Mouse (Mus musculus) ES-Bruce4 (cell line): ENCODE data around the gene Lce1e. TPM values are rescaled to one million over a fixed set of nuclear protein-coding genes. Genes with fewer than 3 reads are reported as not detected.

Experiments
- H3K27ac ChIP-seq: 2 replicates; pipeline ENCODE4 v1.5.1; 2012; ENCODE audit warnings: low read length, inconsistent platforms; ENCODE audit not compliant: insufficient read depth
- H3K27me3 ChIP-seq: 2 replicates; pipeline ENCODE4 v1.6.1; 2012; ENCODE audit warnings: mild to moderate bottlenecking, low read length, inconsistent platforms; ENCODE audit not compliant: control insufficient read depth, poor library complexity, insufficient read depth, severe bottlenecking
- H3K36me3 ChIP-seq: 2 replicates; pipeline ENCODE4 v1.6.1; 2012; ENCODE audit warnings: inconsistent platforms, mild to moderate bottlenecking, low read length, moderate library complexity; ENCODE audit not compliant: control insufficient read depth, poor library complexity, insufficient read depth, severe bottlenecking
- H3K4me1 ChIP-seq: one replicate; pipeline ENCODE4 v1.8.1; 2011; ENCODE audit warnings: low read length; ENCODE audit not compliant: control insufficient read depth, insufficient read depth
- H3K4me3 ChIP-seq: 2 replicates; pipeline ENCODE4 v1.5.1; 2011; ENCODE audit warnings: low read depth, mild to moderate bottlenecking, low read length
- H3K9ac ChIP-seq: 2 replicates; pipeline ENCODE4 v1.6.1; 2012; ENCODE audit warnings: low read depth, mild to moderate bottlenecking, inconsistent platforms; ENCODE audit not compliant: poor library complexity, severe bottlenecking
- H3K9me3 ChIP-seq: replicated peaks from 2 replicates; pipeline ENCODE4 v1.6.1; 2012; ENCODE audit warnings: mild to moderate bottlenecking, low read length, inconsistent platforms; ENCODE audit not compliant: control insufficient read depth, poor library complexity, insufficient read depth, severe bottlenecking
- CTCF ChIP-seq: IDR thresholded peaks from one replicate; pipeline ENCODE4 v1.8.1; 2011; ENCODE audit warnings: low read depth, low read length
- EP300 ChIP-seq: IDR thresholded peaks from 2 replicates; pipeline ENCODE4 v1.6.1; 2011; ENCODE audit warnings: low read depth, low read length; ENCODE audit not compliant: insufficient read depth
- POLR2A ChIP-seq: IDR thresholded peaks from one replicate; pipeline ENCODE4 v1.8.1; 2011; ENCODE audit warnings: low read length; ENCODE audit not compliant: insufficient read depth
- polyA plus RNA-seq: library from polyadenylated mRNA; stranded (reverse); fragments of >200 nt; gene quantifications from 2 replicates; pipeline ENCODE4 v1.2.4, GENCODE M21; 2011; ENCODE audit warnings: low read depth; ENCODE audit not compliant: missing spikeins, insufficient read depth, insufficient read length

Lce1e gene
- not detected in 2 replicates for polyA plus RNA-seq

- Histone ChIP-seq H3K9ac (no peak within 1 kb of the TSS), H3K27ac (no peak within 1 kb of the TSS), H3K27me3 (no peaks in the 10 kb centered on the region), H3K4me1 (no peaks in the 10 kb centered on the region), H3K36me3 (no peaks in the 10 kb centered on the region), H3K9me3 (no peaks in the 10 kb centered on the region), H3K4me3 (no peak within 1 kb of the TSS)
- TF ChIP-seq EP300 (no peak), POLR2A (no peak), CTCF (no peak)
Observed at GRCm38 (mm10) chr3:92708974-92709373, at the start of gene Lce1e. TSS of gene Lce1e (minus strand) at chr3:92709074.

GRCm38 (mm10) chr3:92753197-92753596 is 44.3 kb upstream of the Lce1e start:
- H3K4me1 ChIP-seq, result no peaks in the 10 kb centered on the region
- no peaks in the 10 kb centered on the region for H3K9me3 ChIP-seq
- no peaks in the 10 kb centered on the region; the same call in 1 of the 2 replicates for H3K27me3 ChIP-seq
- H3K4me3 ChIP-seq, result no peak overlapping the region
- no peak overlapping the region for H3K27ac ChIP-seq
- H3K36me3 ChIP-seq, result no peaks in the 10 kb centered on the region
- H3K9ac ChIP-seq, result no peak overlapping the region
- TF ChIP-seq CTCF (no peak), EP300 (no peak), POLR2A (no peak)

- Histone ChIP-seq H3K4me1 (no peaks in the 10 kb centered on the region), H3K4me3 (no peak within 1 kb of the TSS), H3K27me3 (no peaks in the 10 kb centered on the region; the same call in 1 of the 2 replicates), H3K36me3 (no peaks in the 10 kb centered on the region), H3K9me3 (no peaks in the 10 kb centered on the region), H3K27ac (no peak within 1 kb of the TSS), H3K9ac (no peak within 1 kb of the TSS)
- TF ChIP-seq EP300, result no peak
- TF ChIP-seq CTCF, result no peak
- no peak for TF ChIP-seq POLR2A
Observed at GRCm38 (mm10) chr3:92752238-92752637, 43.4 kb upstream of the Lce1e start, which contains the start of gene Lce1g. TSS of gene Lce1g (minus strand) at chr3:92752338.

GRCm38 (mm10) chr3:92738996-92739395 is 30.1 kb upstream of the Lce1e start, which contains the start of gene Gm38119:
TSS of gene Gm38119 (minus strand) at chr3:92739096.
- Histone ChIP-seq H3K4me3 (no peak within 1 kb of the TSS), H3K9me3 (no peaks in the 10 kb centered on the region), H3K9ac (no peak within 1 kb of the TSS), H3K27ac (no peak within 1 kb of the TSS), H3K36me3 (no peaks in the 10 kb centered on the region), H3K4me1 (no peaks in the 10 kb centered on the region), H3K27me3 (no peaks in the 10 kb centered on the region)
- TF ChIP-seq CTCF, result no peak
- no peak for TF ChIP-seq POLR2A
- no peak for TF ChIP-seq EP300

GRCm38 (mm10) chr3:92722631-92723030 is 13.8 kb upstream of the Lce1e start:
- Histone ChIP-seq H3K4me3 (no peak overlapping the region), H3K9ac (no peak overlapping the region), H3K27me3 (no peaks in the 10 kb centered on the region), H3K9me3 (no peaks in the 10 kb centered on the region), H3K27ac (no peak overlapping the region), H3K4me1 (no peaks in the 10 kb centered on the region), H3K36me3 (no peaks in the 10 kb centered on the region)
- no peak for TF ChIP-seq EP300
- TF ChIP-seq POLR2A, result no peak
- no peak for TF ChIP-seq CTCF

- no peak for TF ChIP-seq EP300
- no peak for TF ChIP-seq CTCF
- no peak for TF ChIP-seq POLR2A
- no peak within 1 kb of the TSS for H3K27ac ChIP-seq
- no peaks in the 10 kb centered on the region for H3K9me3 ChIP-seq
- H3K36me3 ChIP-seq, result no peaks in the 10 kb centered on the region
- no peaks in the 10 kb centered on the region for H3K4me1 ChIP-seq
- H3K9ac ChIP-seq, result no peak within 1 kb of the TSS
- no peak within 1 kb of the TSS for H3K4me3 ChIP-seq
- no peaks in the 10 kb centered on the region for H3K27me3 ChIP-seq
Observed at GRCm38 (mm10) chr3:92720250-92720649, 11.4 kb upstream of the Lce1e start, which contains the start of gene Lce1f. TSS of gene Lce1f (minus strand) at chr3:92720350.
